Mouse (Mus musculus) CH12.LX (cell line): ENCODE results near the gene Slamf1.

Experiments used
- CHD2 ChIP-seq: IDR thresholded peaks from 2 replicates; pipeline ENCODE4 v1.6.1; 2011; ENCODE audit warnings: low read length, improper control_type of control experiment
- CTCF ChIP-seq, 2 experiments: IDR thresholded peaks in 1 of 2; conservative IDR thresholded peaks in 1 of 2; 2 replicates each; pipeline ENCODE4 v1.5.1; 2011 to 2012; ENCODE audit warnings: low read depth in 2 of 2, low read length in 2 of 2, improper control_type of control experiment in 1 of 2, inconsistent platforms in 1 of 2, mild to moderate bottlenecking in 1 of 2, moderate library complexity in 1 of 2
- E2F4 ChIP-seq: IDR thresholded peaks from 2 replicates; pipeline ENCODE4 v1.6.1; 2011; ENCODE audit warnings: low read depth, low read length, improper control_type of control experiment; ENCODE audit not compliant: insufficient replicate concordance
- MAX ChIP-seq: IDR thresholded peaks from 2 replicates; pipeline ENCODE4 v1.6.1; 2011; ENCODE audit warnings: low read length, improper control_type of control experiment
- POLR2A ChIP-seq: IDR thresholded peaks from 2 replicates; pipeline ENCODE4 v1.6.1; 2011; ENCODE audit warnings: low read depth, mild to moderate bottlenecking, improper control_type of control experiment, low read length
- TBP ChIP-seq: conservative IDR thresholded peaks from 2 replicates; pipeline ENCODE4 v1.6.1; 2011; ENCODE audit warnings: low read depth, low read length, improper control_type of control experiment
- UBTF ChIP-seq: IDR thresholded peaks from 2 replicates; pipeline ENCODE4 v1.6.1; 2012; ENCODE audit warnings: low read depth, mild to moderate bottlenecking, inconsistent platforms, low read length, improper control_type of control experiment, moderate library complexity
- USF1 ChIP-seq: IDR thresholded peaks from 2 replicates; pipeline ENCODE4 v1.6.1; 2014; ENCODE audit warnings: low read depth, mild to moderate bottlenecking, inconsistent platforms, low read length, improper control_type of control experiment

DNA sequence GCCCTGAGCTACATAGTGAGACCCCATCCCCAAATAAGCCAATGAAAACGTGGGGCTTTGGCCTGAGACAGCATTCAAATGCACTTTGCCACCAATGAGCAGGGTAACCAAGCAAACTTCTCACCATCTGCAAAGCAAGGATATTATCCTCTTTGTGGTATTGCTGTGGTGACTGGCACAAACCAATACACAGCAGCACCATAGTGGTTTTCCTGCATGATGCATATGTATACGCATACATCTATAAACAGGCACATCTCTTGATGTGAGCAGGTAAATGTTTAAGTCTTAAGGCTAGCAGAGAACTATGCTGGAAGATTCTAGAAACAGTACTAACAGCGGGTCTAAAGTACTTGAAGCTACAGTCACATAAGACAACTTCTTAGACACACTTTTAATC, 22.5 kb downstream of the Slamf1 start:
- TF ChIP-seq CTCF (conservative IDR thresholded peaks at IDR 0.05 in 1 of 2, IDR thresholded peaks at IDR 0.05 in 1 of 2; ENCODE audit: low read depth in 2 of 2, low read length in 2 of 2) (no peak), UBTF (no peak), CHD2 (no peak), E2F4 (no peak), TBP (no peak), MAX (no peak), POLR2A (no peak), USF1 (no peak)
